Mouse (Mus musculus) neural tube, embryonic 14.5 days (tissue): ENCODE data around the gene Glb1l2. TPM values are rescaled to one million over a fixed set of nuclear protein-coding genes. Genes with fewer than 3 reads are reported as not detected.

ENCODE experiments used
- ATAC-seq: fragments of 200-750 bp; cut with Nextera tagmentation; 2 replicates; pipeline ENCODE4 v1.8.0; 2017; ENCODE audit warnings: low read depth, mild to moderate bottlenecking, moderate TSS enrichment, moderate library complexity
- H3K27ac ChIP-seq: fragments of 300-500 bp; sonication (generic); 2 replicates; pipeline ENCODE4 v1.5.1; 2014; ENCODE audit warnings: low read depth, mild to moderate bottlenecking, control low read depth, low read length, moderate library complexity, mixed read lengths
- H3K27me3 ChIP-seq: fragments of 300-500 bp; sonication (generic); 2 replicates; pipeline ENCODE4 v1.6.1; 2014; ENCODE audit warnings: low read length; ENCODE audit not compliant: control insufficient read depth, insufficient read depth
- H3K36me3 ChIP-seq: fragments of 300-500 bp; sonication (generic); 2 replicates; pipeline ENCODE4 v1.6.1; 2014; ENCODE audit warnings: low read length, mixed read lengths; ENCODE audit not compliant: control insufficient read depth, insufficient read depth
- H3K4me1 ChIP-seq: fragments of 300-500 bp; sonication (generic); 2 replicates; pipeline ENCODE4 v1.6.1; 2014; ENCODE audit warnings: low read length; ENCODE audit not compliant: control insufficient read depth, insufficient read depth
- H3K4me2 ChIP-seq: fragments of 300-500 bp; sonication (generic); 2 replicates; pipeline ENCODE4 v1.6.1; 2014; ENCODE audit warnings: mild to moderate bottlenecking, low read depth, low read length, control low read depth
- H3K4me3 ChIP-seq: fragments of 300-500 bp; sonication (generic); 2 replicates; pipeline ENCODE4 v1.5.1; 2014; ENCODE audit warnings: low read depth, low read length, control low read depth, mixed read lengths
- H3K9ac ChIP-seq: fragments of 300-500 bp; sonication (generic); replicated peaks from 2 replicates; pipeline ENCODE4 v1.6.1; 2014; ENCODE audit warnings: low read depth, mild to moderate bottlenecking, control low read depth, low read length, mixed read lengths
- H3K9me3 ChIP-seq: fragments of 300-500 bp; sonication (generic); 2 replicates; pipeline ENCODE4 v1.6.1; 2016; ENCODE audit warnings: low read length; ENCODE audit not compliant: control insufficient read depth
- WGBS: fragments of 180-500 bp; shearing (Covaris S2); extraction: QIAGEN DNeasy Blood & Tissue Kit; methylation state at CpG from one replicate; pipeline ENCODE4 v1.1.7; 2014; 5-methylcytosine and 5-hydroxymethylcytosine counted together
- polyA plus RNA-seq: library from polyadenylated mRNA; unstranded; fragments of >200 nt; fragmentation: Nextera tagmentation; extraction: Ambion mirVana; gene quantifications from 2 replicates; pipeline ENCODE4 v1.2.1, GENCODE M21; 2014

The Glb1l2 gene
- 1.9 and 3.2 TPM in 2 replicates for polyA plus RNA-seq

GRCm38 (mm10) chr9:26805935-26806666, at the start of gene Glb1l2:
Gene Glb1l2 (minus strand): TSS chr9:26806468.
- H3K27ac ChIP-seq = no peak within 1 kb of the TSS
- WGBS = under 1% methylated on average over 33 of the region's 33 CpGs
- peak within 1 kb of the TSS; percentile 45 for H3K4me3 ChIP-seq
- no peaks in the 10 kb centered on the region for H3K9me3 ChIP-seq
- no peaks in the 10 kb centered on the region for H3K4me1 ChIP-seq
- ATAC-seq = peak; percentile 100
- no peaks in the 10 kb centered on the region for H3K36me3 ChIP-seq
- H3K27me3 ChIP-seq = no peaks in the 10 kb centered on the region
- H3K4me2 ChIP-seq = peak within 1 kb of the TSS; percentile 85
- peak within 1 kb of the TSS; percentile 37; the same call in 1 of the 2 replicates for H3K9ac ChIP-seq

GRCm38 (mm10) chr9:26831089-26831488, 24.8 kb upstream of the Glb1l2 start:
- no peak overlapping the region for H3K27ac ChIP-seq
- H3K4me2 ChIP-seq = no peak overlapping the region
- H3K4me3 ChIP-seq = no peak overlapping the region
- H3K9me3 ChIP-seq = no peaks in the 10 kb centered on the region
- 87% methylated on average over 3 of the region's 3 CpGs for WGBS
- no peaks in the 10 kb centered on the region for H3K36me3 ChIP-seq
- no peaks in the 10 kb centered on the region for H3K4me1 ChIP-seq
- no peaks in the 10 kb centered on the region for H3K27me3 ChIP-seq
- no peak for ATAC-seq
- H3K9ac ChIP-seq = no peak overlapping the region

GRCm38 (mm10) chr9:26819942-26820341, 13.7 kb upstream of the Glb1l2 start:
- 79% methylated on average over 1 of the region's 1 CpGs for WGBS
- no peak for ATAC-seq
- H3K27ac ChIP-seq = no peak overlapping the region
- no peaks in the 10 kb centered on the region for H3K36me3 ChIP-seq
- no peak overlapping the region for H3K4me2 ChIP-seq
- no peak overlapping the region for H3K9ac ChIP-seq
- no peaks in the 10 kb centered on the region for H3K4me1 ChIP-seq
- no peaks in the 10 kb centered on the region for H3K27me3 ChIP-seq
- H3K9me3 ChIP-seq = no peaks in the 10 kb centered on the region
- H3K4me3 ChIP-seq = no peak overlapping the region

GRCm38 (mm10) chr9:26808735-26809134, 2.5 kb upstream of the Glb1l2 start:
- Histone ChIP-seq H3K4me2 (no peak overlapping the region), H3K4me1 (no peaks in the 10 kb centered on the region), H3K27me3 (no peaks in the 10 kb centered on the region), H3K9me3 (no peaks in the 10 kb centered on the region), H3K4me3 (no peak overlapping the region), H3K9ac (no peak overlapping the region), H3K27ac (no peak overlapping the region), H3K36me3 (no peaks in the 10 kb centered on the region)
- ATAC-seq = no peak
- WGBS = 88% methylated on average over 2 of the region's 2 CpGs

GRCm38 (mm10) chr9:26804321-26804720, 1.9 kb downstream of the Glb1l2 start:
- Histone ChIP-seq H3K4me2 (no peak overlapping the region), H3K27me3 (no peaks in the 10 kb centered on the region), H3K27ac (no peak overlapping the region), H3K9ac (no peak overlapping the region), H3K4me1 (no peaks in the 10 kb centered on the region), H3K36me3 (no peaks in the 10 kb centered on the region), H3K4me3 (no peak overlapping the region), H3K9me3 (no peaks in the 10 kb centered on the region)
- no peak for ATAC-seq

GRCm38 (mm10) chr9:26800357-26800756, 5.9 kb downstream of the Glb1l2 start:
- no peak for ATAC-seq

GRCm38 (mm10) chr9:26798731-26799130, 7.5 kb downstream of the Glb1l2 start:
- no peaks in the 10 kb centered on the region for H3K9me3 ChIP-seq
- 87% methylated on average over 1 of the region's 1 CpGs for WGBS

More at GRCm38 (mm10) chr9:26800357-26800756, 5.9 kb downstream of the Glb1l2 start:
- Histone ChIP-seq H3K9ac (no peak overlapping the region), H3K9me3 (no peaks in the 10 kb centered on the region), H3K4me1 (no peaks in the 10 kb centered on the region), H3K27me3 (no peaks in the 10 kb centered on the region), H3K36me3 (no peaks in the 10 kb centered on the region), H3K27ac (no peak overlapping the region), H3K4me3 (no peak overlapping the region), H3K4me2 (no peak overlapping the region)
- WGBS = 91% methylated on average over 2 of the region's 2 CpGs

GRCm38 (mm10) chr9:26798205-26798604, 8.1 kb downstream of the Glb1l2 start:
- no peaks in the 10 kb centered on the region for H3K9me3 ChIP-seq
- no peak overlapping the region for H3K27ac ChIP-seq
- no peak overlapping the region for H3K4me3 ChIP-seq
- H3K27me3 ChIP-seq = no peaks in the 10 kb centered on the region
- H3K4me1 ChIP-seq = no peaks in the 10 kb centered on the region
- no peak overlapping the region for H3K4me2 ChIP-seq
- no peak for ATAC-seq
- no peak overlapping the region for H3K9ac ChIP-seq
- 94% methylated on average over 3 of the region's 3 CpGs for WGBS
- H3K36me3 ChIP-seq = no peaks in the 10 kb centered on the region

More at GRCm38 (mm10) chr9:26798731-26799130, 7.5 kb downstream of the Glb1l2 start:
- Histone ChIP-seq H3K4me1 (no peaks in the 10 kb centered on the region), H3K27ac (no peak overlapping the region), H3K9ac (no peak overlapping the region), H3K27me3 (no peaks in the 10 kb centered on the region), H3K4me3 (no peak overlapping the region), H3K4me2 (no peak overlapping the region), H3K36me3 (no peaks in the 10 kb centered on the region)
- no peak for ATAC-seq

GRCm38 (mm10) chr9:26792829-26793228, 13.4 kb downstream of the Glb1l2 start:
- H3K4me2 ChIP-seq = no peak overlapping the region
- no peaks in the 10 kb centered on the region for H3K36me3 ChIP-seq
- H3K27ac ChIP-seq = no peak overlapping the region
- no peaks in the 10 kb centered on the region for H3K9me3 ChIP-seq
- no peaks in the 10 kb centered on the region for H3K27me3 ChIP-seq
- H3K9ac ChIP-seq = no peak overlapping the region
- no peaks in the 10 kb centered on the region for H3K4me1 ChIP-seq
- no peak overlapping the region for H3K4me3 ChIP-seq
- peak; percentile 44; the same call in 1 of the 2 replicates for ATAC-seq
- WGBS = 84% methylated on average over 3 of the region's 3 CpGs
